Mouse (Mus musculus): ENCODE measurements at regions not wholly inside any gene's neighbourhood (a gene's known extent, or its start where the extent isn't known, plus 50 kb on each side); places are given as distances from the start of the nearest gene placed in this dataset.
"Not testable (repeated sequence)": the region's sequence is repeated elsewhere in the genome, so short reads cannot be mapped to it uniquely, and the experiment has no call there.

DNA sequence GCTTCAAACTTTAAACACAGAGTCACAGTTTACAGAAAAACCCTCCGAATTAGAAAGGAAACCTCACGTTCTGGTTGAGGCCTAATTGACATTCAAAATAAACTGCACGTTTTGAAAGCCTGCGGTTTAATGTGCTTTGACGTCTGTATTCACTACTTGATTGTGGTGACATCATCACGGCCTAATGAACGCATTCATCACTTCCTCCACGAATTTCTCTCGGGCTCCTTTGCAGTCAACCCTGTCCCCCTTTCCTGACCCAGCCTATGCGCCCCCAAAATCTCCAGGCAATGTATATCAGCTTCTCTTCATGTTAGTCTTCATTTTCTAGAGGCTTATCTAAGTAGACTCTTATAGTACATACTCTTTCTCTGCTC is 71.6 kb upstream of the Slc1a3 start:
- Histone ChIP-seq H3K27me3 (replicated peaks; ENCODE audit: control insufficient read depth, insufficient read depth, low read length) (no peaks in the 10 kb centered on the region), H3K36me3 (ENCODE audit: control insufficient read depth, insufficient read depth, low read length) (no peaks in the 10 kb centered on the region), H3K4me2 (ENCODE audit: low read depth, low read length) (no peak overlapping the region), H3K4me1 (ENCODE audit: control insufficient read depth, insufficient read depth, low read length) (no peaks in the 10 kb centered on the region), H3K9ac (ENCODE audit: low read depth, low read length) (no peak overlapping the region), H3K4me3 (ENCODE audit: low read length) (no peak overlapping the region), H3K27ac (ENCODE audit: low read length) (no peak overlapping the region), H3K9me3 (ENCODE audit: control insufficient read depth, low read length) (no peaks in the 10 kb centered on the region)
- no peak for ATAC-seq
- 76% methylated on average over 10 of the region's 10 CpGs for WGBS

DNA sequence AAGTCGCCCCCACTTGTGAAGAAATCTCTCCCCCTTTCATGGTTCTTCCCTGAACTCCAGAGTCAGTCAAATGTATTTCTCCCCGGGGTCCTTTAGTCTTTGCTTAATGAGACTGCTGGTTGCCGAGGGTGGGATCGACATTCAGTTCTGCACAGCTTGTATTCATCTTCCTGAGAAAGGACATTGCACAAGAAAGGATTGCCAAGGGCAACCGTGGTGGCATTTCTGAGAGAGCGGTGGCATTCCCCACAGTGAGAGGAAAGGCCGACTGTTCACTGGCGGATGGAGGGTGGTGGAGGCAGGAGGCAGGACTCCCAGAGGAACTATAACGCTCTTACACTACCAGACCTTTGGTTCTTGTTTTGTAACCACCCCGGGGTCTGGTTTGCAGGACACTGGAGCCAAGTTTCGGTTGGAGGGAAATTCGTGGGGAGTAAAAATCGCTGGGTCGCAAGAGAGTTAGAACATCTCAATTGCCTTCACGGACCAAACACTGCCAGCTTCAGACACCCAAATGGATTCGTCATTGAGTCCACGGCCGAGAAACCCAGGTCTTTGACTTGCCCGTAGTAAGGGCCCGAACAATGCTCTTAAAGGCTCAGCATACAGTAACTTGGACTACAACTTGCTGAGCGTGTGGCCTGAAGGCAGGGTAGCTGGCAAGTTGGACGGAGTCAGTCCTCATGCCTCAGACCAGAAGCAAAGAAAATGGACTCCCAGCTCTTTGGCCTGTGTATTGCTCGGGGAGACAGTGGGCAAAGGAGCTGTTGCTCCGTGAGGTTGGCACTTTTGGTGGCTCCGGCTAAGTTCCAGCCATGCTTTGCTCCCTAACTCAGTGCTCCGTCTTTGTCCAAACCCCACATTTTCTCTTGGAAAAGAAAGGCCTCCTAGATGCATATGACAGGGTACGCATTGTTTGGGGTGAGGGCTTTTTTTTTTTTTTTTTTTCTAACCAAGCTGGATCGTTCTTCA is 70.9 kb upstream of the Slc1a3 start:
- WGBS = 83% methylated on average over 28 of the region's 28 CpGs
- Histone ChIP-seq H3K4me3 (ENCODE audit: low read length) (no peak overlapping the region), H3K4me1 (ENCODE audit: control insufficient read depth, insufficient read depth, low read length) (no peaks in the 10 kb centered on the region), H3K36me3 (ENCODE audit: control insufficient read depth, insufficient read depth, low read length) (no peaks in the 10 kb centered on the region), H3K27me3 (replicated peaks; ENCODE audit: control insufficient read depth, insufficient read depth, low read length) (no peaks in the 10 kb centered on the region), H3K4me2 (ENCODE audit: low read depth, low read length) (no peak overlapping the region), H3K27ac (ENCODE audit: low read length) (no peak overlapping the region), H3K9me3 (ENCODE audit: control insufficient read depth, low read length) (no peaks in the 10 kb centered on the region), H3K9ac (ENCODE audit: low read depth, low read length) (no peak overlapping the region)
- ATAC-seq = no peak

DNA sequence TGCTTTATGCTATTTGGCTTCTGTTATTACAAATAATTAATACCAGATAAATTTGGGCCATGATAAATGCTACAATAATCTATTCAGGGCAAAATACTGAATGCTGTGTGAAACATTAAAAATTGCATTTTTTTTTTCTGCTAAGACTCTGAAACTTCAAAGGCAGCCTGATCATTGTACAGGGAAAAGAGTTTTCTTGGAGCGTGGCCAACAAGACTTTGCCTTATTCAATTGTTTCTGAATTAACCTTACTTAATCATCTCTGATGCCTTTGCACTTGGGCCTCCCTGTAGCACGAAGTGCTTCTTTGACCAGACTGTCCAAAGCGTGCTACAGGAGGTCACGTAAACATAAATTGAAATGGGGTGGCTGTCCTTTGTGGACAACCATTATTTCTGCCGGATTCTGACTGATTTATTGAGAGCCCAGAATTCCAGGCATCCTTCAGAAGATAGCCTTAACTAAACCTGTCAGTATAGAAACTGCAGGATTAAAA is 69.9 kb upstream of the Slc1a3 start:
- Histone ChIP-seq H3K9me3 (ENCODE audit: control insufficient read depth, low read length) (no peaks in the 10 kb centered on the region), H3K4me2 (ENCODE audit: low read depth, low read length) (no peak overlapping the region), H3K36me3 (ENCODE audit: control insufficient read depth, insufficient read depth, low read length) (no peaks in the 10 kb centered on the region), H3K27ac (ENCODE audit: low read length) (no peak overlapping the region), H3K4me1 (ENCODE audit: control insufficient read depth, insufficient read depth, low read length) (no peaks in the 10 kb centered on the region), H3K9ac (ENCODE audit: low read depth, low read length) (no peak overlapping the region), H3K4me3 (ENCODE audit: low read length) (no peak overlapping the region), H3K27me3 (replicated peaks; ENCODE audit: control insufficient read depth, insufficient read depth, low read length) (no peaks in the 10 kb centered on the region)
- ATAC-seq = no peak
- WGBS = 43% methylated on average over 5 of the region's 5 CpGs

DNA sequence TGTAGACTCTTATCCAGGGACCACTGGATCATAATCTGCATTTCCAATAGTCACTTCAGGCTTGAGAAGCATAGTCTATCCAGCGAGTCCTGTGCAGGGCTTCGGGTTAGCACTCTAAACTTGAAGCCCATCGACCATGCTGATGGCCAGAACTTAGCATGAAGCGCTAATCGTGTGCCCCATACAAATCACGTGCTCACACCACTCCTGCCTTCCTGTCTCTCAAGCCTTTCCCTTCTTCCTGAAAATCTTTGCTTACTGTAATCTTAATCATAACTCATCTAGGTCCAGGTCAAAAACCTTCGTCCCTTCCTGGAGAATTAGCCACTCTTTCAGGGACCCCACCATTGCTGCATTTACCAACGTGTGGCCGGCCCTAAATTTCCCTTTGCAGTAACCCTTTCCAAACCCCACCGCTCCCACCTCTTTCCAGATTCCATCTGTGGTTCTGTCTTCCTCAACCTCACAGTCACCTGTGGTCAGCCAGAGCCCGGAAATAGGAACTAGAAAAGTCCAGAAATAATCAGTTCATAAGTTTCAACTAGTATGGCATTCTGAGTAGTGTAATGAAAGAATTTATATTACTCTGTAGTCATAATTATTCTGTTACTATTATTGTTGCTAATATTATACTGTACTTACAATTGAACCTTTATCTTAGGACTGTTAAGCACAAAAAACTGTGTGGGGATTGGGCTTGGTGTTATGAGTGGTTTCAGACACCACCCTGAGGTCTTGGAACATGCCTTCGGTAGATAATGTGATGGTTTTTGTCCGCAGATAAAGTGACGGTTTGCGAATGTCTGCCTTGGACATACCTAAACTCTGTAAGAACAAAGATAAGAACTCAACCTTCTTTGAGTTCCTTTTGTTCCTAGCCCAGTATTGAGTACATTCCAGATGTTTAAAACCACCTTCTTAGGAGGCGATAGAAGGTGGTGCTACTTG is 57.3 kb upstream of the Slc1a3 start:
- Histone ChIP-seq H3K4me3 (ENCODE audit: low read length) (no peak overlapping the region), H3K4me1 (ENCODE audit: control insufficient read depth, insufficient read depth, low read length) (no peaks in the 10 kb centered on the region), H3K9me3 (ENCODE audit: control insufficient read depth, low read length) (no peaks in the 10 kb centered on the region), H3K27me3 (replicated peaks; ENCODE audit: control insufficient read depth, insufficient read depth, low read length) (no peaks in the 10 kb centered on the region), H3K27ac (ENCODE audit: low read length) (no peak overlapping the region), H3K4me2 (ENCODE audit: low read depth, low read length) (no peak overlapping the region), H3K9ac (ENCODE audit: low read depth, low read length) (no peak overlapping the region), H3K36me3 (ENCODE audit: control insufficient read depth, insufficient read depth, low read length) (no peaks in the 10 kb centered on the region)
- 87% methylated on average over 16 of the region's 16 CpGs for WGBS
- ATAC-seq = no peak

DNA sequence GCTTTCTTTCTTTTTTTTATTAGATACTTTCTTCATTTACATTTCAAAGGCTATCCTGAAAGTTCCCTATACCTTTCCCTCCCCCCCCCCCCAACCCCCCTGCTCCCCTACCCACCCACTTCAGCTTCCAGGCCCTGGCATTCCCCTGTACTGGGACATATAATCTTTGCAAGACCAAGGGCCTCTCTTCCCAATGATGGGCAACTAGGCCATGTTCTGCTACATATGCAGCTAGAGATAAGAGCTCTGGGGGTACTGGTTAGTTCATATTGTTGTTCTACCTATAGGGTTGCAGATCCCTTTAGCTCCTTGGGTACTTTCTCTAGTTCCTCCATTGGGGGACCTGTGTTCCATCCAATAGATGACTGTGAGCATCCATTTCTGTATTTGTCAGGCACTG is 55.6 kb upstream of the Slc1a3 start:
- H3K9me3 ChIP-seq (ENCODE audit: control insufficient read depth, low read length); H3K4me2 ChIP-seq (ENCODE audit: low read depth, low read length); H3K4me3 ChIP-seq (ENCODE audit: low read length); H3K36me3 ChIP-seq (ENCODE audit: control insufficient read depth, insufficient read depth, low read length); H3K27me3 ChIP-seq (replicated peaks; ENCODE audit: control insufficient read depth, insufficient read depth, low read length); H3K4me1 ChIP-seq (ENCODE audit: control insufficient read depth, insufficient read depth, low read length); H3K27ac ChIP-seq (ENCODE audit: low read length); H3K9ac ChIP-seq (ENCODE audit: low read depth, low read length); ATAC-seq: not testable (repeated sequence)

DNA sequence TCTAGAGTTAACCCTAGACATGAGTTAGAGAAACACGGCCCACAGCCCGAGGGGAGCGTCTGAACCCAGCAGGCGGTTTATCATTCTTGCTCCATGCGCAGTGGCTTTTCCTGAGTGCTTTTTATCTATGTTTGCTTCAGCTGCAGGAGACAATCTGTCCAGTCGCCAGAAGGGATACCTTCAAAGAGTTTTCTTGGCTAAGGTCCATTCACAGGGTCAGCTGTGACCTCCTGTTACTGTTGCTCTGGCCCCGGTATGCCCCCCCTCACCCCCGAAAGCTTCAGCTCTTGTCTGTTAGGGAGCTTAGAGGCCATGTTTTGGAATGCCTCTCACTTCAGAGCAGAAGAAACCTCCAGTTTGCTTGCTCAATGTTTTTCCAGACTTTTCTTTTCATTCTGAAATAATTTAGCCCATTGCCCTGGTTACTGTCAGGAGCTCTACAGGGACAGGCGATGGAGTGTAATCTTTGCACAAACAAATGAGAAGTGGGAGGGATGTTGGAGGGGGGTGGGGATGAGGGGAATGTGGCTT is 51.2 kb upstream of the Slc1a3 start:
- H3K27me3 ChIP-seq (replicated peaks; ENCODE audit: control insufficient read depth, insufficient read depth, low read length) = no peaks in the 10 kb centered on the region
- no peak overlapping the region for H3K4me2 ChIP-seq (ENCODE audit: low read depth, low read length)
- no peaks in the 10 kb centered on the region for H3K36me3 ChIP-seq (ENCODE audit: control insufficient read depth, insufficient read depth, low read length)
- no peak overlapping the region for H3K4me3 ChIP-seq (ENCODE audit: low read length)
- WGBS = 29% methylated on average over 9 of the region's 9 CpGs
- no peaks in the 10 kb centered on the region; the same call in 1 of the 2 replicates for H3K4me1 ChIP-seq (ENCODE audit: control insufficient read depth, insufficient read depth, low read length)
- H3K9me3 ChIP-seq (ENCODE audit: control insufficient read depth, low read length) = no peaks in the 10 kb centered on the region
- ATAC-seq = peak; percentile 69; the same call in 1 of the 2 replicates
- no peak overlapping the region for H3K9ac ChIP-seq (ENCODE audit: low read depth, low read length)
- H3K27ac ChIP-seq (ENCODE audit: low read length) = 0 out of 2 replicates have a peak overlapping the region, but pooled peaks have one; percentile 48

DNA sequence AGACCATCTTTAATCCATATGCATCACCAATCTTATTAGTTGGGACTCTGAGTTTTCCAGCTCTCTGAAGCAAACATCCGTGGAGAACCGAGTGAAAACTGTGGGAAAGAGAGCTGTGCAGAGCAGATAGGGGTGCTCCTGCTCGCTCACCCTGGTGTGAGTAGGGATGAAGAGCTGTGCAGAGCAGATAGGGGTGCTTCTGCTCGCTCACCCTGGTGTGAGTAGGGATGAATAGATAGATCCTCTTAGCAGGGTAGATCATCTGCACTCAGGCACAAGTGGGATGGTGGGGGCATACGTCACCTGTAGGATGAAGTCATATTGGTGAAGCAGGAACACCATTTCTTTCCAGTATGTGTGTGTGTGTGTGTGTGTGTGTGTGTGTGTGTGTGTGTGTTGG is 50.6 kb upstream of the Slc1a3 start:
- peak; percentile 66; the same call in 1 of the 2 replicates for ATAC-seq
- Histone ChIP-seq H3K36me3 (ENCODE audit: control insufficient read depth, insufficient read depth, low read length) (no peaks in the 10 kb centered on the region), H3K4me2 (ENCODE audit: low read depth, low read length) (no peak overlapping the region), H3K27me3 (replicated peaks; ENCODE audit: control insufficient read depth, insufficient read depth, low read length) (no peaks in the 10 kb centered on the region), H3K4me3 (ENCODE audit: low read length) (no peak overlapping the region), H3K9ac (ENCODE audit: low read depth, low read length) (no peak overlapping the region), H3K9me3 (ENCODE audit: control insufficient read depth, low read length) (no peaks in the 10 kb centered on the region), H3K4me1 (ENCODE audit: control insufficient read depth, insufficient read depth, low read length) (no peaks in the 10 kb centered on the region; the same call in 1 of the 2 replicates), H3K27ac (ENCODE audit: low read length) (no peak overlapping the region)
- WGBS = 81% methylated on average over 5 of the region's 5 CpGs
